Mouse (Mus musculus) liver, postnatal 0 days (tissue): ENCODE results near the gene Ift22. TPM values are rescaled to one million over a fixed set of nuclear protein-coding genes. Genes with fewer than 3 reads are reported as not detected.

Experiments
- ATAC-seq: fragments of 200-750 bp; cut with Nextera tagmentation; 2 replicates; pipeline ENCODE4 v1.8.0; 2017; ENCODE audit warnings: mild to moderate bottlenecking, moderate library complexity
- DNase-seq: peaks from one replicate; pipeline ENCODE4 v3.0.0-alpha.2; 2016
- H3K27ac ChIP-seq: fragments of 300-500 bp; sonication (generic); 2 replicates; pipeline ENCODE4 v1.5.1; 2014; ENCODE audit warnings: antibody characterized with exemption, moderate library complexity, mild to moderate bottlenecking, low read depth
- H3K27me3 ChIP-seq: fragments of 300-500 bp; sonication (generic); 2 replicates; pipeline ENCODE4 v1.6.1; 2014; ENCODE audit warnings: low read length, control low read depth, mixed read lengths; ENCODE audit not compliant: insufficient read depth
- H3K36me3 ChIP-seq: fragments of 300-500 bp; sonication (generic); replicated peaks from 2 replicates; pipeline ENCODE4 v1.6.1; 2014; ENCODE audit warnings: mild to moderate bottlenecking, control low read depth, low read length, moderate library complexity, mixed read lengths; ENCODE audit not compliant: insufficient read depth
- H3K4me1 ChIP-seq: fragments of 300-500 bp; sonication (generic); 2 replicates; pipeline ENCODE4 v1.6.1; 2014; ENCODE audit warnings: antibody characterized with exemption, mild to moderate bottlenecking, control low read depth; ENCODE audit not compliant: insufficient read depth
- H3K4me2 ChIP-seq: fragments of 300-500 bp; sonication (generic); 2 replicates; pipeline ENCODE4 v1.6.1; 2014; ENCODE audit warnings: low read depth, mild to moderate bottlenecking, low read length, moderate library complexity, mixed read lengths
- H3K4me3 ChIP-seq: fragments of 300-500 bp; sonication (generic); 2 replicates; pipeline ENCODE4 v1.5.1; 2014; ENCODE audit warnings: low read depth, low read length
- H3K9ac ChIP-seq: fragments of 300-500 bp; sonication (generic); replicated peaks from 2 replicates; pipeline ENCODE4 v1.6.1; 2014; ENCODE audit warnings: mild to moderate bottlenecking, moderate library complexity
- H3K9me3 ChIP-seq: fragments of 300-500 bp; sonication (generic); 2 replicates; pipeline ENCODE4 v1.6.1; 2016; ENCODE audit warnings: mild to moderate bottlenecking, control low read depth, low read length, mixed read lengths
- CTCF ChIP-seq: sonication (generic); IDR thresholded peaks from 2 replicates; pipeline ENCODE4 v1.5.1; 2016; ENCODE audit warnings: antibody characterized with exemption, low read depth
- EP300 ChIP-seq: IDR thresholded peaks from 2 replicates; pipeline ENCODE4 v1.6.1; 2016; ENCODE audit warnings: antibody characterized with exemption, low read depth, mild to moderate bottlenecking
- WGBS: fragments of 180-500 bp; shearing (Covaris S2); extraction: QIAGEN DNeasy Blood & Tissue Kit; methylation state at CpG from one replicate; pipeline ENCODE4 v1.1.7; 2014; ENCODE audit not compliant: insufficient replicate concordance; 5-methylcytosine and 5-hydroxymethylcytosine counted together
- polyA plus RNA-seq: library from polyadenylated mRNA; unstranded; fragments of >200 nt; fragmentation: Nextera tagmentation; extraction: Ambion mirVana; gene quantifications from 2 replicates; pipeline ENCODE4 v1.2.1, GENCODE M21; 2015

Gene Ift22
- polyA plus RNA-seq, 1 experiment from 2014 or later = 9.8 TPM

GRCm38 (mm10) chr5:136919546-136920301, 11.8 kb downstream of the Ift22 start:
- DNase-seq = no peak
- no peaks in the 10 kb centered on the region for H3K27me3 ChIP-seq
- peak overlapping the region; percentile 51 for H3K4me3 ChIP-seq
- peaks cover 7% of the 10 kb centered on the region for H3K4me1 ChIP-seq
- TF ChIP-seq EP300 (no peak), CTCF (no peak)
- no peaks in the 10 kb centered on the region for H3K9me3 ChIP-seq
- peak; percentile 1; the same call in 1 of the 2 replicates for ATAC-seq
- no peaks in the 10 kb centered on the region for H3K36me3 ChIP-seq
- H3K9ac ChIP-seq = peak overlapping the region; percentile 58
- H3K4me2 ChIP-seq = peak overlapping the region; percentile 93
- H3K27ac ChIP-seq = 0 out of 2 replicates have a peak overlapping the region, but pooled peaks have one; percentile 8
- 17% methylated on average over 16 of the region's 18 CpGs for WGBS

DNA sequence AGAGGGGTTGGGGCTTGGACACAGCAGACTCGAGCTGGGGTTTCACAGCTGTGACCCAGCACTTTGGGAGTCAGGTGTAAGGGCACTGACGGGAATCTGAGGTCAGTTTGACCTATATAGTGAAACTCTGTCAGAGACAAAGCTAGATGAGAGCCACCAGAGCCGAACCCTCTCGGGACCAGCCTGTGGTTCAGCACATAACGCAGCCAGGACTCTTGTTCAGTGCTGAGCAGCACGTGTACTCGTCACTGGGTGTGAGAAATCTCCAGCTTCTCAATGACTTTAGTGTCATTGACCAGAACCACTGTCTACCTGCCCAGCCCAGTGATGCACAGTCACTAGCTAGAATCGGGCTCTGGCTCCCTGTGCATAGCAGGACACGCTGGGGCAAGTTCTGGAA, 14.9 kb downstream of the Ift22 start:
- 77% methylated on average over 9 of the region's 9 CpGs for WGBS
- H3K4me2 ChIP-seq = no peak overlapping the region
- DNase-seq = no peak
- H3K27ac ChIP-seq = no peak overlapping the region
- H3K9me3 ChIP-seq = no peaks in the 10 kb centered on the region
- no peak for TF ChIP-seq CTCF
- TF ChIP-seq EP300 = no peak
- no peaks in the 10 kb centered on the region for H3K27me3 ChIP-seq
- ATAC-seq = no peak
- peaks cover 7% of the 10 kb centered on the region for H3K4me1 ChIP-seq
- H3K4me3 ChIP-seq = no peak overlapping the region
- H3K36me3 ChIP-seq = no peaks in the 10 kb centered on the region
- no peak overlapping the region for H3K9ac ChIP-seq

GRCm38 (mm10) chr5:136923751-136924478, 16.0 kb downstream of the Ift22 start:
- H3K9me3 ChIP-seq = no peaks in the 10 kb centered on the region
- DNase-seq = peak; percentile 18
- WGBS = 55% methylated on average over 7 of the region's 7 CpGs
- ATAC-seq = no peak; the same call in 1 of the 2 replicates
- no peaks in the 10 kb centered on the region for H3K36me3 ChIP-seq
- TF ChIP-seq CTCF (no peak), EP300 (no peak)
- no peak overlapping the region for H3K4me2 ChIP-seq
- H3K4me3 ChIP-seq = no peak overlapping the region
- no peak overlapping the region for H3K27ac ChIP-seq
- no peak overlapping the region for H3K9ac ChIP-seq
- peaks cover 7% of the 10 kb centered on the region for H3K4me1 ChIP-seq
- no peaks in the 10 kb centered on the region for H3K27me3 ChIP-seq

- Histone ChIP-seq H3K9ac (no peak overlapping the region), H3K4me3 (no peak overlapping the region), H3K4me1 (0 out of 2 replicates have a peak, but pooled peaks cover 2% of the 10 kb centered on the region), H3K9me3 (no peaks in the 10 kb centered on the region), H3K36me3 (no peaks in the 10 kb centered on the region), H3K27ac (no peak overlapping the region), H3K27me3 (no peaks in the 10 kb centered on the region), H3K4me2 (no peak overlapping the region)
- ATAC-seq (peak; percentile 79), DNase-seq (peak; percentile 88)
- WGBS = 26% methylated on average over 4 of the region's 4 CpGs
- peak; percentile 96 for TF ChIP-seq CTCF
- no peak for TF ChIP-seq EP300
Observed at GRCm38 (mm10) chr5:136929073-136929472, 21.1 kb downstream of the Ift22 start.

GRCm38 (mm10) chr5:136931896-136932295, 23.9 kb downstream of the Ift22 start:
- ATAC-seq (no peak), DNase-seq (no peak)
- no peak overlapping the region for H3K27ac ChIP-seq
- H3K36me3 ChIP-seq = no peaks in the 10 kb centered on the region
- 82% methylated on average over 14 of the region's 14 CpGs for WGBS
- H3K4me1 ChIP-seq = 0 out of 2 replicates have a peak, but pooled peaks cover 2% of the 10 kb centered on the region
- TF ChIP-seq EP300 = no peak
- TF ChIP-seq CTCF = no peak
- H3K9me3 ChIP-seq = no peaks in the 10 kb centered on the region
- H3K27me3 ChIP-seq = no peaks in the 10 kb centered on the region
- no peak overlapping the region for H3K9ac ChIP-seq
- H3K4me2 ChIP-seq = no peak overlapping the region
- no peak overlapping the region for H3K4me3 ChIP-seq

GRCm38 (mm10) chr5:136932956-136933355, 25.0 kb downstream of the Ift22 start:
- DNase-seq (no peak), ATAC-seq (no peak)
- H3K27me3 ChIP-seq = no peaks in the 10 kb centered on the region
- no peak overlapping the region for H3K4me3 ChIP-seq
- no peaks in the 10 kb centered on the region for H3K36me3 ChIP-seq
- H3K4me1 ChIP-seq = 0 out of 2 replicates have a peak, but pooled peaks cover 2% of the 10 kb centered on the region
- H3K4me2 ChIP-seq = no peak overlapping the region
- 74% methylated on average over 5 of the region's 5 CpGs for WGBS
- H3K9me3 ChIP-seq = no peaks in the 10 kb centered on the region
- TF ChIP-seq EP300 (no peak), CTCF (no peak)
- no peak overlapping the region for H3K27ac ChIP-seq
- H3K9ac ChIP-seq = no peak overlapping the region
